Mouse (Mus musculus) hindbrain, embryonic 11.5 days (tissue): ENCODE measurements around the gene Ptprf. TPM values are rescaled to one million over a fixed set of nuclear protein-coding genes. Genes with fewer than 3 reads are reported as not detected.

ENCODE experiments used
- ATAC-seq: fragments of 200-750 bp; cut with Nextera tagmentation; 2 replicates; pipeline ENCODE4 v1.8.0; 2017; ENCODE audit warnings: mild to moderate bottlenecking, moderate TSS enrichment, moderate library complexity; ENCODE audit not compliant: low FRiP score
- DNase-seq: peaks from one replicate; pipeline ENCODE4 v3.0.0-alpha.2; 2015; ENCODE audit warnings: low spot score
- H3K27ac ChIP-seq: fragments of 300-500 bp; sonication (generic); 2 replicates; pipeline ENCODE4 v1.5.1; 2014; ENCODE audit warnings: mild to moderate bottlenecking, low read depth, low read length
- H3K27me3 ChIP-seq: fragments of 300-500 bp; sonication (generic); 2 replicates; pipeline ENCODE4 v1.6.1; 2014; ENCODE audit warnings: mild to moderate bottlenecking, low read length, moderate library complexity, mixed read lengths; ENCODE audit not compliant: control insufficient read depth, insufficient read depth
- H3K36me3 ChIP-seq: fragments of 300-500 bp; sonication (generic); 2 replicates; pipeline ENCODE4 v1.6.1; 2014; ENCODE audit warnings: mild to moderate bottlenecking, low read length, moderate library complexity, mixed read lengths; ENCODE audit not compliant: control insufficient read depth, insufficient read depth
- H3K4me1 ChIP-seq: fragments of 300-500 bp; sonication (generic); replicated peaks from 2 replicates; pipeline ENCODE4 v1.6.1; 2014; ENCODE audit warnings: low read length, mixed read lengths; ENCODE audit not compliant: control insufficient read depth, insufficient read depth
- H3K4me2 ChIP-seq: fragments of 300-500 bp; sonication (generic); replicated peaks from 2 replicates; pipeline ENCODE4 v1.6.1; 2014; ENCODE audit warnings: mild to moderate bottlenecking, low read depth, low read length
- H3K4me3 ChIP-seq: fragments of 300-500 bp; sonication (generic); 2 replicates; pipeline ENCODE4 v1.5.1; 2014; ENCODE audit warnings: low read depth, low read length
- H3K9ac ChIP-seq: fragments of 300-500 bp; sonication (generic); 2 replicates; pipeline ENCODE4 v1.6.1; 2014; ENCODE audit warnings: low read depth, low read length
- H3K9me3 ChIP-seq: fragments of 300-500 bp; sonication (generic); 2 replicates; pipeline ENCODE4 v1.6.1; 2016; ENCODE audit warnings: low read length; ENCODE audit not compliant: control insufficient read depth
- WGBS: fragments of 180-500 bp; shearing (Covaris S2); extraction: QIAGEN DNeasy Blood & Tissue Kit; methylation state at CpG from one replicate; pipeline ENCODE4 v1.1.7; 2014; 5-methylcytosine and 5-hydroxymethylcytosine counted together
- polyA plus RNA-seq: library from polyadenylated mRNA; unstranded; fragments of >200 nt; fragmentation: Nextera tagmentation; extraction: Ambion mirVana; gene quantifications from 2 replicates; pipeline ENCODE4 v1.2.1, GENCODE M21; 2014

The Ptprf gene
- polyA plus RNA-seq, 1 experiment from 2014 or later, result 66.0 TPM

DNA sequence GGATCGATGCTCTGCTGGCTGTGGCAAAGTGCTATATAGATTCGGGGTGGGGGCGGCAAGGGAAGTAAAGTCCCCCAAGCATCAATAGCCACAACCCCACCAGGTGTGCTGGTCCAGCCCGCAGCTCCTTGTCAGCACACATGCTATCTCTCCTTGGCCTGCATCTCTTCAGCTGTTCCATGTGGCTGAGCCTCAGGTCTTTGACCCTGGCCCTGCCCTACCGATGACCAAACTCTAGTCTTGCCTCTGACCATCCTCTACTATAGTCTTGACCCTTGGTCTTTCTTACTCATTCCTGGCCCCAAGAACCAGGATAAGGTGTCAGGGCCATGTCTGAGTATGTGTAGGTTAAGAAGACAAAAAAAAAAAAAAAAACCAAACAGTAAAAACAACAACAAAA, 33.2 kb downstream of the Ptprf start:
- no peak overlapping the region for H3K4me3 ChIP-seq
- peaks cover 17% of the 10 kb centered on the region for H3K4me1 ChIP-seq
- no peaks in the 10 kb centered on the region; the same call in 1 of the 2 replicates for H3K36me3 ChIP-seq
- DNase-seq (no peak), ATAC-seq (no peak)
- H3K9me3 ChIP-seq, result no peaks in the 10 kb centered on the region
- no peaks in the 10 kb centered on the region for H3K27me3 ChIP-seq
- no peak overlapping the region for H3K4me2 ChIP-seq
- H3K9ac ChIP-seq, result no peak overlapping the region
- 95% methylated on average over 5 of the region's 5 CpGs for WGBS
- H3K27ac ChIP-seq, result no peak overlapping the region

- Histone ChIP-seq H3K4me2 (no peak overlapping the region), H3K36me3 (no peaks in the 10 kb centered on the region; the same call in 1 of the 2 replicates), H3K27me3 (no peaks in the 10 kb centered on the region), H3K9ac (no peak overlapping the region), H3K9me3 (no peaks in the 10 kb centered on the region), H3K4me3 (no peak overlapping the region), H3K4me1 (peaks cover 14% of the 10 kb centered on the region), H3K27ac (no peak overlapping the region)
- no peak for DNase-seq
- WGBS, result 87% methylated on average over 10 of the region's 10 CpGs
- ATAC-seq, result no peak
Observed at GRCm38 (mm10) chr4:118257416-118257815, 33.8 kb downstream of the Ptprf start.

- H3K4me1 ChIP-seq, result peaks cover 7% of the 10 kb centered on the region; the same call in 1 of the 2 replicates
- H3K4me3 ChIP-seq, result no peak overlapping the region
- no peaks in the 10 kb centered on the region for H3K27me3 ChIP-seq
- H3K36me3 ChIP-seq, result no peaks in the 10 kb centered on the region; the same call in 1 of the 2 replicates
- H3K9ac ChIP-seq, result no peak overlapping the region
- WGBS, result 79% methylated on average over 12 of the region's 12 CpGs
- 0 out of 2 replicates have a peak overlapping the region, but pooled peaks have one; percentile 20 for H3K27ac ChIP-seq
- ATAC-seq (no peak), DNase-seq (no peak)
- H3K9me3 ChIP-seq, result no peaks in the 10 kb centered on the region
- no peak overlapping the region for H3K4me2 ChIP-seq
Observed at GRCm38 (mm10) chr4:118256217-118256616, 35.0 kb downstream of the Ptprf start.

DNA sequence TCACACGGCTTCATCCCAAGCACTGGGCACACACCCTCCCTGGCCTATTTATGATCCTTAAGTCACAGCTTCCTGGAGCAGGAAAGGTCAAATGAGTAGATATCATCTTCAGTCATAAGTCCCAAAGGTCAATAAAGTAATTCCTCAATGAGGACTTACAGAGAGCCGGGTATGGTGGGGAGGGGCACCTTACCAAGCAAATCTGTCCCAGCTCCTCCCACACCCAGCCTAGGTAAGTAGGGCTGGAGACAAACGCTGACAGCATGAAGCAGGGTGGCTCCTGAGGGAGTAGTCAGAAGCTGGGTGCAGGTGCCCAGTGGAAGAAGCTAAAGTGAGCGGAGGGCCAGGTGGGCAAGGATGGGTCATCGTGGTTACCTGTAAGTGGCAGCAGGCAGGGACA, 36.3 kb downstream of the Ptprf start:
- H3K36me3 ChIP-seq, result no peaks in the 10 kb centered on the region; the same call in 1 of the 2 replicates
- H3K9ac ChIP-seq, result no peak overlapping the region
- H3K4me1 ChIP-seq, result peaks cover 2% of the 10 kb centered on the region; the same call in 1 of the 2 replicates
- 95% methylated on average over 5 of the region's 5 CpGs for WGBS
- no peak overlapping the region for H3K4me3 ChIP-seq
- DNase-seq, result no peak
- no peak overlapping the region for H3K27ac ChIP-seq
- no peaks in the 10 kb centered on the region for H3K9me3 ChIP-seq
- no peak overlapping the region for H3K4me2 ChIP-seq
- no peak for ATAC-seq
- no peaks in the 10 kb centered on the region for H3K27me3 ChIP-seq

- no peaks in the 10 kb centered on the region for H3K9me3 ChIP-seq
- no peaks in the 10 kb centered on the region for H3K4me1 ChIP-seq
- no peak overlapping the region for H3K4me2 ChIP-seq
- H3K36me3 ChIP-seq, result peaks cover 10% of the 10 kb centered on the region
- no peak overlapping the region for H3K27ac ChIP-seq
- 86% methylated on average over 3 of the region's 3 CpGs for WGBS
- H3K27me3 ChIP-seq, result no peaks in the 10 kb centered on the region
- ATAC-seq (no peak), DNase-seq (no peak)
- H3K9ac ChIP-seq, result no peak overlapping the region
- H3K4me3 ChIP-seq, result no peak overlapping the region
Observed at GRCm38 (mm10) chr4:118247323-118247722, 43.9 kb downstream of the Ptprf start.

GRCm38 (mm10) chr4:118245847-118246246, 45.4 kb downstream of the Ptprf start:
- no peak overlapping the region for H3K27ac ChIP-seq
- no peak for ATAC-seq
- no peak for DNase-seq
- no peaks in the 10 kb centered on the region for H3K9me3 ChIP-seq
- H3K36me3 ChIP-seq, result peaks cover 10% of the 10 kb centered on the region
- WGBS, result 90% methylated on average over 14 of the region's 14 CpGs
- H3K4me3 ChIP-seq, result no peak overlapping the region
- H3K27me3 ChIP-seq, result no peaks in the 10 kb centered on the region
- H3K4me1 ChIP-seq, result no peaks in the 10 kb centered on the region
- no peak overlapping the region for H3K9ac ChIP-seq
- no peak overlapping the region for H3K4me2 ChIP-seq

GRCm38 (mm10) chr4:118243791-118244190, 47.4 kb downstream of the Ptprf start:
- no peak overlapping the region for H3K4me2 ChIP-seq
- H3K9me3 ChIP-seq, result no peaks in the 10 kb centered on the region
- DNase-seq (no peak), ATAC-seq (no peak)
- no peaks in the 10 kb centered on the region for H3K4me1 ChIP-seq
- H3K9ac ChIP-seq, result no peak overlapping the region
- 75% methylated on average over 7 of the region's 7 CpGs for WGBS
- H3K27me3 ChIP-seq, result no peaks in the 10 kb centered on the region
- peak overlapping the region; percentile 36; the same call in 1 of the 2 replicates for H3K27ac ChIP-seq
- H3K36me3 ChIP-seq, result peaks cover 10% of the 10 kb centered on the region
- no peak overlapping the region for H3K4me3 ChIP-seq

DNA sequence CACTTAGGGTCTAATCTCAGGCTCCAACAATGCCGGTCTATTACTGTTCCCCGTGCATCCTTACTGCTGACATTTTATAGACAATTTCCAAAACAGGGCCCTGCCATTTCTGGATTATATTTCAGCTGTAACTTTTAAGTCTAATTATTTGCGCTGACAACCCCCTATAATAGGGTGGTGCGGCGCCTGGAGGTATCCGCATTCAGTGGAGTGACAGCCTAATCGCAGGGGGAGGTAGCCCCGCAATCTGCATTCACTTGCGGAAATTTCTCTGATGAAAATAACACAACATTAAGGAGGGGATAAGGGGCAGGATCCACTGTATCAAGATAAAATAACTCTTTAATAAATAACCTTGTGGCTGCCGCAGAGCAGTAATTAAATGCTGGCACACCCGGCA, 47.9 kb downstream of the Ptprf start:
- Histone ChIP-seq H3K36me3 (peaks cover 7% of the 10 kb centered on the region), H3K4me1 (no peaks in the 10 kb centered on the region), H3K9ac (no peak overlapping the region), H3K4me3 (no peak overlapping the region), H3K9me3 (no peaks in the 10 kb centered on the region), H3K27ac (0 out of 2 replicates have a peak overlapping the region, but pooled peaks have one; percentile 36), H3K27me3 (no peaks in the 10 kb centered on the region), H3K4me2 (no peak overlapping the region)
- WGBS, result 90% methylated on average over 11 of the region's 11 CpGs
- ATAC-seq (no peak), DNase-seq (no peak)

- WGBS, result 87% methylated on average over 16 of the region's 16 CpGs
- Histone ChIP-seq H3K4me2 (no peak overlapping the region), H3K9ac (no peak overlapping the region), H3K9me3 (no peaks in the 10 kb centered on the region), H3K4me3 (no peak overlapping the region), H3K27me3 (no peaks in the 10 kb centered on the region), H3K4me1 (no peaks in the 10 kb centered on the region), H3K27ac (no peak overlapping the region), H3K36me3 (peaks cover 12% of the 10 kb centered on the region)
- no peak for DNase-seq
- no peak for ATAC-seq
Observed at GRCm38 (mm10) chr4:118239960-118240689, 51.1 kb downstream of the Ptprf start.
